Mouse (Mus musculus) right cerebral cortex, postnatal 14 days (tissue): ENCODE data around the gene Tbc1d5.
"Not testable (repeated sequence)": the region's sequence is repeated elsewhere in the genome, so short reads cannot be mapped to it uniquely, and the experiment has no call there.

Experiments
- DNase-seq: peaks from one replicate; pipeline ENCODE4 v3.0.0; 2022

The Tbc1d5 gene

GRCm38 (mm10) chr17:50740804-50741203 lies 438.3 kb downstream of the Tbc1d5 start:
- DNase-seq: no peak

GRCm38 (mm10) chr17:50738476-50738875 lies 440.7 kb downstream of the Tbc1d5 start:
- no peak for DNase-seq

- DNase-seq: no peak
These were observed 442.1 kb downstream of the Tbc1d5 start for GRCm38 (mm10) chr17:50737068-50737467.

GRCm38 (mm10) chr17:50735955-50736533 lies 443.1 kb downstream of the Tbc1d5 start:
- DNase-seq: no peak

- DNase-seq: no peak
These were observed 443.7 kb downstream of the Tbc1d5 start for GRCm38 (mm10) chr17:50735382-50735954.

- no peak for DNase-seq
These were observed 444.4 kb downstream of the Tbc1d5 start for GRCm38 (mm10) chr17:50734781-50735180.

- no peak for DNase-seq
These were observed 445.8 kb downstream of the Tbc1d5 start for GRCm38 (mm10) chr17:50733390-50733789.

GRCm38 (mm10) chr17:50731876-50732275 lies 447.3 kb downstream of the Tbc1d5 start:
- no peak for DNase-seq

- DNase-seq: no peak
These were observed 448.3 kb downstream of the Tbc1d5 start for GRCm38 (mm10) chr17:50730896-50731295.

GRCm38 (mm10) chr17:50729577-50729976 lies 449.6 kb downstream of the Tbc1d5 start:
- DNase-seq: no peak

- no peak for DNase-seq
These were observed 450.1 kb downstream of the Tbc1d5 start for GRCm38 (mm10) chr17:50729031-50729430.

GRCm38 (mm10) chr17:50726265-50726664 lies 452.9 kb downstream of the Tbc1d5 start:
- DNase-seq: no peak

GRCm38 (mm10) chr17:50724376-50724775 lies 454.8 kb downstream of the Tbc1d5 start:
- DNase-seq: no peak

- no peak for DNase-seq
These were observed 461.6 kb downstream of the Tbc1d5 start for GRCm38 (mm10) chr17:50717586-50717985.

GRCm38 (mm10) chr17:50710497-50711222 lies 468.5 kb downstream of the Tbc1d5 start:
- no peak for DNase-seq

GRCm38 (mm10) chr17:50698410-50698809 lies 480.7 kb downstream of the Tbc1d5 start:
- not testable (repeated sequence) for DNase-seq

GRCm38 (mm10) chr17:50688135-50688534 lies 491.0 kb downstream of the Tbc1d5 start:
- no peak for DNase-seq

- no peak for DNase-seq
These were observed 491.5 kb downstream of the Tbc1d5 start for GRCm38 (mm10) chr17:50687670-50688069.

GRCm38 (mm10) chr17:50684960-50685645 lies 494.0 kb downstream of the Tbc1d5 start:
- no peak for DNase-seq
